Mouse (Mus musculus): ENCODE results near the gene Iqgap3. TPM values are rescaled to one million over a fixed set of nuclear protein-coding genes. Genes with fewer than 3 reads are reported as not detected.

Iqgap3 gene
- total and polyA plus RNA-seq, 3 experiments, result 0.21 to 0.64 (median 0.45) TPM

DNA sequence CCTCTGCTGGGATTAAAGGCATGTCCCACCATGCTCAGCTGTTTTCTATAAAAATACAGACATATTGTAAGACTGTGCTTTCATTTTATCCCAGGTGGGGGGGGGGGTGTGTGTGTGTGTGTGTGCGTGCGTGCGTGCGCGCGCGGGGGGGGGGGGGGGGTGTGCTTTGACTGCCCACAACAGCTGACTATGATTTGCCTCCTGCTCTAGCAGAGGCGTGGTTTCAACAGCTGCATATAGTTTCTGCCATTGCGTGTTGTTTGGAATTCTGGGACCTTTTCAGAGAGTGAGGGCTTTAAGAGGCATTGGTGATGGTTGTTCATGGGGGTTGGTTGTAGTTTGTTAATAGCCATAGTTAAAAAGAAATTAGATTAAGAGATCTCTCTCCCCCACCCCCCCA is 3.7 kb downstream of the Iqgap3 start:
- no peak overlapping the region for H3K27ac ChIP-seq
- H3K36me3 ChIP-seq (ENCODE audit: control insufficient read depth, insufficient read depth, low read length), result no peaks in the 10 kb centered on the region
- WGBS, result 83% methylated on average over 9 of the region's 9 CpGs
- H3K79me2 ChIP-seq (replicated peaks; ENCODE audit: control insufficient read depth, insufficient read depth, low read length), result no peaks in the 10 kb centered on the region
- no peaks in the 10 kb centered on the region for H3K27me3 ChIP-seq (ENCODE audit: control insufficient read depth, insufficient read depth, low read length)
- DNase-seq, result no peak
- H3K4me3 ChIP-seq, result no peak overlapping the region
- H3K4me1 ChIP-seq (ENCODE audit: control insufficient read depth, insufficient read depth, low read length), result peaks cover 1% of the 10 kb centered on the region; the same call in 1 of the 2 replicates
- no peak overlapping the region for H3K9ac ChIP-seq (ENCODE audit: low read depth, low read length)
- no peak for TF ChIP-seq POLR2A (IDR thresholded peaks at IDR 0.05; ENCODE audit: insufficient read depth, low read depth, low read length)
- no peak for TF ChIP-seq EP300 (IDR thresholded peaks at IDR 0.05; ENCODE audit: insufficient read depth, low read depth, low read length)
- TF ChIP-seq CTCF (IDR thresholded peaks at IDR 0.05), result no peak
- intact Hi-C loops (cut with DNase I), result loop anchor here (5.0 kb wide), 1 partner anchor 72 kb away; no protein-coding TSS in a partner anchor

DNA sequence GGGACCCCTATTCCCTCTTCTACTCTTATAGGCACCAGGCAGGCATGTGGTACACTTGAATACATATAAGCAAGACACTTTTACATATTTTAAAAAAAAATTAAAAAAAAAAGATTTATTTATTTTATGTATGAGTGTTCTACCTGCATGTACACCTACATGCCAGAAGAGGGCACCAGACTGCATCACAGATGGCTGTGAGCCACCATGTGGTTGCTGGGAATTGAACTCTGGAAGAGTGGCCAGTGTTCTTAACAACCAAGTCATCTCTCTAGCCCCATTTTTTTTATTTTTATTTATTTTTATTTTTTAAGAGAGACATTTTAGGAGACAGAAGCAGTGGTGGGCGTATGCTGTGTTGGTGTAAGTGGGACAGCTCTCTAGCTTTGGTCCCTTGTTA is 5.9 kb downstream of the Iqgap3 start:
- no peaks in the 10 kb centered on the region for H3K79me2 ChIP-seq (replicated peaks; ENCODE audit: control insufficient read depth, insufficient read depth, low read length)
- H3K27me3 ChIP-seq (ENCODE audit: control insufficient read depth, insufficient read depth, low read length), result no peaks in the 10 kb centered on the region
- no peaks in the 10 kb centered on the region for H3K36me3 ChIP-seq (ENCODE audit: control insufficient read depth, insufficient read depth, low read length)
- intact Hi-C loops (cut with DNase I), result loop anchor here (1.0 to 5.0 kb wide), 4 partner anchors 45 to 157 kb away; no protein-coding TSS in a partner anchor
- no peaks in the 10 kb centered on the region; the same call in 1 of the 2 replicates for H3K4me1 ChIP-seq (ENCODE audit: control insufficient read depth, insufficient read depth, low read length)
- H3K9ac ChIP-seq (ENCODE audit: low read depth, low read length), result no peak overlapping the region
- peak in 1 of 2 experiments; percentile 24 for DNase-seq
- H3K4me3 ChIP-seq, result no peak overlapping the region
- WGBS, result 97% methylated on average over 1 of the region's 1 CpGs
- 0 out of 2 replicates have a peak, but pooled peaks have one; percentile 27 for TF ChIP-seq EP300 (IDR thresholded peaks at IDR 0.05; ENCODE audit: insufficient read depth, low read depth, low read length)
- no peak; the same call in 1 of the 2 replicates for TF ChIP-seq CTCF (IDR thresholded peaks at IDR 0.05)
- H3K27ac ChIP-seq, result no peak overlapping the region

DNA sequence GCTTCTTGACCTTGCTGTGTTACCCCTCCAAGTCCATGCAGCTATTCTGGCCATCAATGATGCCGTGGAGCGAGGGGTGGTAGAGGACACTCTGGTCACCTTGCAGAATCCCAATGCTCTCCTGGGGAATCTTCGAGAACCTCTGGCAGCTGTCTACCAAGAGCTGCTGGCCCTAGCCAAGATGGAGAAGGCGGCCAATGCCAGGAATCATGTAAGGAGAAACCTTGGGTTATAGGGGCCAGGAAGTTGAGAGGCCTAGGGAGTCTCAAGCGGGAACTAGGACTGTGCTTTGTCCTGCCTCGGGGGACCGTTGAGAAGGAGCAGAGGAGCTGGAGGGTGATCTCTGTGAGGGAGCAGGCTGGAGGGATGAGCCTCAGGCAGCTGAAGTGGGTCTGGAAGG is 8.3 kb downstream of the Iqgap3 start:
- no peak overlapping the region for H3K27ac ChIP-seq
- no peak overlapping the region for H3K4me3 ChIP-seq
- no peak overlapping the region for H3K9ac ChIP-seq (ENCODE audit: low read depth, low read length)
- H3K27me3 ChIP-seq (ENCODE audit: control insufficient read depth, insufficient read depth, low read length), result no peaks in the 10 kb centered on the region
- intact Hi-C loops (cut with DNase I), result no loop called here
- H3K36me3 ChIP-seq (ENCODE audit: control insufficient read depth, insufficient read depth, low read length), result no peaks in the 10 kb centered on the region
- H3K4me1 ChIP-seq (ENCODE audit: control insufficient read depth, insufficient read depth, low read length), result no peaks in the 10 kb centered on the region
- 91% methylated on average over 7 of the region's 7 CpGs for WGBS
- no peaks in the 10 kb centered on the region for H3K79me2 ChIP-seq (replicated peaks; ENCODE audit: control insufficient read depth, insufficient read depth, low read length)
- DNase-seq, result no peak
- no peak for TF ChIP-seq EP300 (IDR thresholded peaks at IDR 0.05; ENCODE audit: insufficient read depth, low read depth, low read length)
- no peak for TF ChIP-seq CTCF (IDR thresholded peaks at IDR 0.05)
- no peak for TF ChIP-seq POLR2A (IDR thresholded peaks at IDR 0.05; ENCODE audit: insufficient read depth, low read depth, low read length)

DNA sequence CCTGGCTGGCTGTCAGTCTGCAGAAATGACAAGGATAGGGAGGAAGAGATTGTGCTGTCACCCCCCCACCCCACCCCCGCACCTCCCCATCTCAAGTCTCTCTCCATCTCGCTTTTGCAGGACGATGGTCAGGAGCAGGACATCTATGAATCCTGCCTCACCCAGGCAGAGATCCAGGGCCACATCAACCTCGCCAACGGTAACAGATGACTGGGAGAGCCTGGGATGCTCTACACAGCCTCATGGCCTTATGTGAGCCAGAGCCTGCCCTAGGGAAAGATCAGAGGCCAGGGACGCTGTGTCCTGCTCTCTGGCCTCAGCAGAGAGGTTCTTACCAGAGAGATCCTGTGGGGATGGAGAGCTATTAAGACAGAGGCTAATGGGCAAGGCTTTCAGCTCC is 8.8 kb downstream of the Iqgap3 start:
- 90% methylated on average over 6 of the region's 6 CpGs for WGBS
- no peaks in the 10 kb centered on the region for H3K27me3 ChIP-seq (ENCODE audit: control insufficient read depth, insufficient read depth, low read length)
- H3K79me2 ChIP-seq (replicated peaks; ENCODE audit: control insufficient read depth, insufficient read depth, low read length), result no peaks in the 10 kb centered on the region
- intact Hi-C loops (cut with DNase I), result no loop called here
- no peaks in the 10 kb centered on the region for H3K36me3 ChIP-seq (ENCODE audit: control insufficient read depth, insufficient read depth, low read length)
- no peaks in the 10 kb centered on the region for H3K4me1 ChIP-seq (ENCODE audit: control insufficient read depth, insufficient read depth, low read length)
- TF ChIP-seq POLR2A (IDR thresholded peaks at IDR 0.05; ENCODE audit: insufficient read depth, low read depth, low read length), result no peak
- TF ChIP-seq EP300 (IDR thresholded peaks at IDR 0.05; ENCODE audit: insufficient read depth, low read depth, low read length), result no peak
- TF ChIP-seq CTCF (IDR thresholded peaks at IDR 0.05), result no peak
- no peak overlapping the region for H3K9ac ChIP-seq (ENCODE audit: low read depth, low read length)
- H3K27ac ChIP-seq, result no peak overlapping the region
- no peak for DNase-seq
- H3K4me3 ChIP-seq, result no peak overlapping the region

DNA sequence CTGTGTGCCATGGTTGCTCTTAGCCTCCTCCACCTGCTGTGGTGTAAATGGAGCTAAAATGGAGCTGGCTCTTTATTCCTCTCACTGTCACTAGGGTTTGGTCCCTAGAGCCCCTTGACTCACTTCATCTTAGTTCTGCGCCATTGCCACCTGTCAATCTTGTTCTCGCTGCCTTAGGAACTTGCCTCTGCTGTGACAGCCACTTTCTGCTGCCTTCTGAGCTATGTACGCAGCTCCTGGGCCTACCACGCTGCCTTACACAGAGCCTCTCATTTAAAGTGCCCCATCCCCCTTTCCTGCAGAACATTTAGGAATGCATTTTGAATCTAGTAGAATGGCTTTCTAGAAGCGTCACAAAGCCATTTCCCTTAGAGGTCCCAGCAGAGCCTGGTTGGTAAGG is 12.4 kb downstream of the Iqgap3 start:
- H3K79me2 ChIP-seq (replicated peaks; ENCODE audit: control insufficient read depth, insufficient read depth, low read length), result no peaks in the 10 kb centered on the region
- TF ChIP-seq EP300 (IDR thresholded peaks at IDR 0.05; ENCODE audit: insufficient read depth, low read depth, low read length), result no peak
- no peak for TF ChIP-seq POLR2A (IDR thresholded peaks at IDR 0.05; ENCODE audit: insufficient read depth, low read depth, low read length)
- no peak for TF ChIP-seq CTCF (IDR thresholded peaks at IDR 0.05)
- no peak overlapping the region for H3K9ac ChIP-seq (ENCODE audit: low read depth, low read length)
- H3K4me1 ChIP-seq (ENCODE audit: control insufficient read depth, insufficient read depth, low read length), result no peaks in the 10 kb centered on the region
- H3K27me3 ChIP-seq (ENCODE audit: control insufficient read depth, insufficient read depth, low read length), result no peaks in the 10 kb centered on the region
- WGBS, result 93% methylated on average over 5 of the region's 5 CpGs
- no peak overlapping the region for H3K27ac ChIP-seq
- H3K4me3 ChIP-seq, result no peak overlapping the region
- intact Hi-C loops (cut with DNase I), result no loop called here
- H3K36me3 ChIP-seq (ENCODE audit: control insufficient read depth, insufficient read depth, low read length), result no peaks in the 10 kb centered on the region
- no peak for DNase-seq

DNA sequence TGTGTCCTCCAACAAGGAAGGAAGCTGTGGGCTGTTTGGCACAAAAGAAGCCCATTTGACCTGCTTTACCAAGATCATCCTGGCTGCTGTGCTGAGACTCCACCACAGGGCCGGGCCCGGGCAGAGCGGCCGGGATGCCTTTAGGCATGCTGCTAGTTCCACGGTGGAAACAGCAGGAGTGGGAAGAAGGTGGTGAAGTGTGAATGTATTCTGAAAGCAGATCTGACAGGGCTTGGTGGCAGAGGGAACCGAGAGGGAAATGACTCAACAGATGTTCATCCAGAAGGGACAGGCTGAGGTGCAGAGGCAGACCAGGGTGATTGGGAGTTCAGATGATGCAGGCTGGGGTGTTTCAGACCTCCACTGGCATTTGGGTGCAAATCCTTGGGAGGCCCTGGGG is 15.9 kb downstream of the Iqgap3 start:
- no peak for DNase-seq
- intact Hi-C loops (cut with DNase I), result no loop called here
- H3K36me3 ChIP-seq (ENCODE audit: control insufficient read depth, insufficient read depth, low read length), result no peaks in the 10 kb centered on the region

More for the DNA sequence above, 15.9 kb downstream of the Iqgap3 start:
- 67% methylated on average over 6 of the region's 6 CpGs for WGBS
- Histone ChIP-seq H3K9ac (ENCODE audit: low read depth, low read length) (no peak overlapping the region), H3K4me3 (no peak overlapping the region), H3K27me3 (ENCODE audit: control insufficient read depth, insufficient read depth, low read length) (no peaks in the 10 kb centered on the region), H3K79me2 (replicated peaks; ENCODE audit: control insufficient read depth, insufficient read depth, low read length) (no peaks in the 10 kb centered on the region), H3K4me1 (ENCODE audit: control insufficient read depth, insufficient read depth, low read length) (peaks cover 6% of the 10 kb centered on the region), H3K27ac (no peak overlapping the region)
- TF ChIP-seq POLR2A (IDR thresholded peaks at IDR 0.05; ENCODE audit: insufficient read depth, low read depth, low read length) (no peak), CTCF (IDR thresholded peaks at IDR 0.05) (no peak), EP300 (IDR thresholded peaks at IDR 0.05; ENCODE audit: insufficient read depth, low read depth, low read length) (no peak)

All from heart, adult 2 months (tissue).